Mouse (Mus musculus) intestine, postnatal 0 days (tissue): Measurements from ENCODE around the gene Brms1l. TPM values are rescaled to one million over a fixed set of nuclear protein-coding genes. Genes with fewer than 3 reads are reported as not detected.

ENCODE experiments used
- ATAC-seq: fragments of 200-750 bp; cut with Nextera tagmentation; 2 replicates; pipeline ENCODE4 v1.8.0; 2017; ENCODE audit warnings: mild to moderate bottlenecking, moderate TSS enrichment, moderate library complexity
- H3K27ac ChIP-seq: fragments of 300-500 bp; sonication (generic); 2 replicates; pipeline ENCODE4 v1.5.1; 2014; ENCODE audit warnings: mild to moderate bottlenecking, low read depth, low read length, moderate library complexity
- H3K27me3 ChIP-seq: fragments of 300-500 bp; sonication (generic); replicated peaks from 2 replicates; pipeline ENCODE4 v1.6.1; 2014; ENCODE audit warnings: low read length, mixed read lengths; ENCODE audit not compliant: control insufficient read depth, insufficient read depth
- H3K36me3 ChIP-seq: fragments of 300-500 bp; sonication (generic); 2 replicates; pipeline ENCODE4 v1.6.1; 2014; ENCODE audit warnings: mild to moderate bottlenecking, moderate library complexity; ENCODE audit not compliant: control insufficient read depth, insufficient read depth
- H3K4me1 ChIP-seq: fragments of 300-500 bp; sonication (generic); replicated peaks from 2 replicates; pipeline ENCODE4 v1.6.1; 2014; ENCODE audit warnings: antibody characterized with exemption, low read length, mixed read lengths; ENCODE audit not compliant: control insufficient read depth, insufficient read depth
- H3K4me2 ChIP-seq: fragments of 300-500 bp; sonication (generic); replicated peaks from 2 replicates; pipeline ENCODE4 v1.6.1; 2014; ENCODE audit warnings: low read depth, mild to moderate bottlenecking, moderate library complexity
- H3K4me3 ChIP-seq: fragments of 300-500 bp; sonication (generic); 2 replicates; pipeline ENCODE4 v1.5.1; 2014; ENCODE audit warnings: low read depth, low read length
- H3K9ac ChIP-seq: fragments of 300-500 bp; sonication (generic); 2 replicates; pipeline ENCODE4 v1.6.1; 2014; ENCODE audit warnings: mild to moderate bottlenecking, low read depth, low read length
- H3K9me3 ChIP-seq: fragments of 300-500 bp; sonication (generic); 2 replicates; pipeline ENCODE4 v1.6.1; 2016; ENCODE audit warnings: mixed run types; ENCODE audit not compliant: control insufficient read depth
- CTCF ChIP-seq: sonication (generic); IDR thresholded peaks from 2 replicates; pipeline ENCODE4 v1.5.1; 2016; ENCODE audit warnings: low read depth, mild to moderate bottlenecking, control low read depth, antibody characterized with exemption, moderate library complexity
- WGBS: fragments of 180-500 bp; shearing (Covaris S2); extraction: QIAGEN DNeasy Blood & Tissue Kit; methylation state at CpG from one replicate; pipeline ENCODE4 v1.1.7; 2014; 5-methylcytosine and 5-hydroxymethylcytosine counted together
- polyA plus RNA-seq: library from polyadenylated mRNA; unstranded; fragments of >200 nt; fragmentation: Nextera tagmentation; extraction: Ambion mirVana; gene quantifications from 2 replicates; pipeline ENCODE4 v1.2.1, GENCODE M21; 2015

The Brms1l gene
- polyA plus RNA-seq, 1 experiment from 2014 or later = 11.9 TPM

DNA sequence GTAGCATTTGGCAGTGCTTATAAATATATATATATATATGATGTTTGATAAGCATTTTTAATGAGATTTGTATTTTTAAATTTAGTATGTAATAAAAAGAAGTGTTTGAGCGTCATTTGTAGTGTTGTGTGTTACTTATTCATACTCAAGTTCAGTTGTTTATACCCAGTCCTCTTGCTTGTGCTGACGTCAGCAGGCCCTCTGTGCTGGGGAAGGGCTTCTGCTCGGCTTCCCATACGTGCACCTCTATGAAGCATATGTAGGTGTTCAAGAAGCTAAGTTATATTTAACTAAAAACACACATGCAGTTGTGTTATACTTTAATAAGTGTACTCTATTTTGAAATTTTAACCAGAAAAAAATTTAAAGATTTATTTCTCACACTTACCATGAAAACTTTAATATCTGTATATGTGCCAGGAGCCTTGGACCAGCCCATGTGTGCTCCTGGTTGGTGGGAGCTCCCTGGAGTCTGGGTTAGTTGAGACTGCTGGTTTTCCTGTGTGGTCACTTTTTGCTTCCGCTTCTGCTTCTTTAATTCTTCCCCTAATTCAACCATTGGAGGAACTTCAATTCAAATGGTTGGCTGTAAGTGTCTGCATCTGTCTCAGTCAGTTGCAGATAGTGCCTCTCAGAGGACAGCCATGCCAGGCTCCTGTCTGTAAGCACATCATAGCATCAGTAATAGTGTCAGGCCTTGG is 33.6 kb downstream of the Brms1l start:
- no peak overlapping the region for H3K27ac ChIP-seq
- no peaks in the 10 kb centered on the region for H3K9me3 ChIP-seq
- H3K9ac ChIP-seq = no peak overlapping the region
- no peak for ATAC-seq
- no peak for TF ChIP-seq CTCF
- WGBS = 91% methylated on average over 5 of the region's 5 CpGs
- no peaks in the 10 kb centered on the region for H3K4me1 ChIP-seq
- H3K36me3 ChIP-seq = peaks cover 19% of the 10 kb centered on the region; the same call in 1 of the 2 replicates
- no peak overlapping the region for H3K4me3 ChIP-seq
- no peak overlapping the region for H3K4me2 ChIP-seq
- no peaks in the 10 kb centered on the region for H3K27me3 ChIP-seq

DNA sequence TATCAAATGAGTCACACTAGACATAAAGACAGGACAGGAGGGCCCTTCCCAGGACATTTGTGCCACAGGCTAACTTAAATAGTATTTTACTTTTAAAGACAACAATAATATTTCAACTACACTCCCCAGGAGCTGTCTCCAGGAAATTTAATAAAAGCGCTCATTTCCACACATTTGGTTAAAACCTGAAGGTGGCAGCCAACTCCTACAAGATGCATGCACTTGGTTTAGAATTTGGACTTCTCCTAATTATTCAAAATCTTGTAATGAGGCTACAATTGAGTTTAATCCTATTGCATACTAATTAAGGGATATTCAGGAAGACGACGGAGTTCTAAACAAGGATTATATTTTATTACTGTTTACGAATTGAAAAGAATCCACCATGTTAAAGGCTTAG is 49.3 kb downstream of the Brms1l start:
- no peaks in the 10 kb centered on the region for H3K36me3 ChIP-seq
- H3K9ac ChIP-seq = no peak overlapping the region
- no peak for ATAC-seq
- no peak overlapping the region for H3K4me2 ChIP-seq
- no peaks in the 10 kb centered on the region for H3K27me3 ChIP-seq
- WGBS = 63% methylated on average over 4 of the region's 4 CpGs
- H3K4me1 ChIP-seq = no peaks in the 10 kb centered on the region
- H3K27ac ChIP-seq = no peak overlapping the region
- H3K9me3 ChIP-seq = no peaks in the 10 kb centered on the region
- H3K4me3 ChIP-seq = no peak overlapping the region
- no peak for TF ChIP-seq CTCF

DNA sequence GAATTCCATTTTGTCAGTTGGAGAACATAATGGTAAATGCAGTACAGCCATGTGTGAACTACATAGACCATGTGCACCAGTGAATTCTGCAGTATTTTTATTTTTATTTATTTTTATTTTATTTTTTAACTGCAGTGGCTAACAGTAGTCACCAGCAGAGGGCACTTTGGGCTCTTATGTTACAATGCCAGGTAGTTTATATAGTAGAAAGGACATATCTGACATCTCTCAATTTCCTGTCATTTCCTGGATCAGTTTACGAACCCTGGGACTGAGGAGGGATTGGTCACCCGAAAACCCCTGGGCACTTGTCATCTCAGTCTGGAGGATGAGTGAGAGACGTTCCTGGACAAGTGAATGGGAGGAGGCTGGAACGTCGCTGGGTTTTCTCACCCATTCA is 52.4 kb downstream of the Brms1l start:
- H3K4me3 ChIP-seq = no peak overlapping the region
- H3K27me3 ChIP-seq = no peaks in the 10 kb centered on the region
- WGBS = 27% methylated on average over 5 of the region's 5 CpGs
- no peaks in the 10 kb centered on the region for H3K9me3 ChIP-seq
- H3K4me1 ChIP-seq = no peaks in the 10 kb centered on the region
- H3K4me2 ChIP-seq = no peak overlapping the region
- TF ChIP-seq CTCF = peak; percentile 40
- H3K9ac ChIP-seq = no peak overlapping the region
- ATAC-seq = no peak
- no peak overlapping the region for H3K27ac ChIP-seq
- no peaks in the 10 kb centered on the region for H3K36me3 ChIP-seq

DNA sequence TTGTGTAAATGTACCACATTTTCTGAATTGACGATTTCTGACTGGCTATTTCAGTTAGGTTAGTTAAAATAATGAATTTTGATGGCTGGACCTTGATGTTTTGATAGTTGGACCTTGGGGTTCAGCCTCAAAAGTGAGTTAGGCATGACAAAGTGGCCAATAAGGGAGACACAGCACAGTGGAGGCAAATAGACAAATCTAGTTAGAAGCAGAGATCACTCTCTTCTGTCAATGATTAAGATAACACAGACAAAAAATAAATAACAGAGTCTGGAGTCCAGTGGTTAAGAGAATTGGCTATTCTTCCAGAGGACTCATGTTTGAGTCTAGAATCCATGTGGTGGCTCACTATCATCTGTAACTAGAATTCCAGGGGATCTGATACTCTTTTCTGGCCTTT is 68.7 kb downstream of the Brms1l start:
- H3K27me3 ChIP-seq = no peaks in the 10 kb centered on the region
- no peak for ATAC-seq
- no peak overlapping the region for H3K9ac ChIP-seq
- no peak overlapping the region for H3K4me3 ChIP-seq
- 63% methylated on average over 1 of the region's 1 CpGs for WGBS
- no peaks in the 10 kb centered on the region for H3K4me1 ChIP-seq
- no peak overlapping the region for H3K4me2 ChIP-seq
- no peak for TF ChIP-seq CTCF
- no peaks in the 10 kb centered on the region for H3K9me3 ChIP-seq
- H3K27ac ChIP-seq = no peak overlapping the region
- no peaks in the 10 kb centered on the region for H3K36me3 ChIP-seq

DNA sequence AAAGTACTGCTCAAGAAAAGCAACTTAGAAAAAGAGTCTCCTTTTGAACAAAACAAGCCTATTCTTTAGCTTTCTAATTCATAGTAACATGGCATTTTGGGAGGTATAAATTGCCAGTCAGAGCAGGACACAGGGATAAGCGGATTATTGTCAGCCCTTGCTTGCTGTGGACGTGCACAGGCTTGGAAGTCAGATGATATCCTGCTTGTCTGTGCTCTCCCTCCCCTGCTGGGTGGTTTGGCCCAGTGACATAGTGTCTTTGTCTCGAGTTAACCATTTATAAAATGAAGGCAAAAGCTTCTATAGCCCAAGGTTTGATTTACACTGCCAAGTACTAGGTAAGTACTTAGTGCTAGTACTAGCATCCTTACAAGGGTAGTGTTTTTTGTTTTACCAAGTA is 76.0 kb downstream of the Brms1l start:
- no peak overlapping the region for H3K4me2 ChIP-seq
- H3K27me3 ChIP-seq = no peaks in the 10 kb centered on the region
- no peaks in the 10 kb centered on the region for H3K4me1 ChIP-seq
- 45% methylated on average over 3 of the region's 3 CpGs for WGBS
- H3K36me3 ChIP-seq = no peaks in the 10 kb centered on the region
- no peak for TF ChIP-seq CTCF
- H3K27ac ChIP-seq = no peak overlapping the region
- no peak for ATAC-seq
- no peak overlapping the region for H3K9ac ChIP-seq
- no peaks in the 10 kb centered on the region for H3K9me3 ChIP-seq
- H3K4me3 ChIP-seq = no peak overlapping the region

DNA sequence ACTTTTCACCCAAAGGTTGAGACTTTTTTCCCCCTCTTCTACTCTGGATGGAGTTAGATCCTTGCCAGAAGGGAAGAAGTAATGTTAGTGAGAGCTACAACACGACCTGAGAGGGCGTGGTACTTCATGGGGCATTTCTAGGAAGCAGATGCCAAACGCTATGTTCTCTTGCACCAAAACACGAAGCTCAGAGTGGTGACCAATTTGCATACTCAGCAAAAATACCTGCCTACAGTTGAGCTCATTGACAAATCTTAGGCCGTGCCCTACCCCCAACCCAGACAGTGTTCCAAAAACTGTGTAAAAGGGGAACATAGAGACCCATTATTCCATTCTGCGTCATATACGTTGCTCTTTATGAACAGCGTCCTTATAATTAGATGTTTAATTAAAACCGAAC is 77.1 kb downstream of the Brms1l start:
- H3K9ac ChIP-seq = no peak overlapping the region
- H3K4me2 ChIP-seq = no peak overlapping the region
- H3K27me3 ChIP-seq = no peaks in the 10 kb centered on the region
- H3K27ac ChIP-seq = no peak overlapping the region
- no peak for ATAC-seq
- H3K4me3 ChIP-seq = no peak overlapping the region
- H3K9me3 ChIP-seq = no peaks in the 10 kb centered on the region
- H3K4me1 ChIP-seq = no peaks in the 10 kb centered on the region
- 80% methylated on average over 9 of the region's 9 CpGs for WGBS
- no peaks in the 10 kb centered on the region for H3K36me3 ChIP-seq
- TF ChIP-seq CTCF = no peak

DNA sequence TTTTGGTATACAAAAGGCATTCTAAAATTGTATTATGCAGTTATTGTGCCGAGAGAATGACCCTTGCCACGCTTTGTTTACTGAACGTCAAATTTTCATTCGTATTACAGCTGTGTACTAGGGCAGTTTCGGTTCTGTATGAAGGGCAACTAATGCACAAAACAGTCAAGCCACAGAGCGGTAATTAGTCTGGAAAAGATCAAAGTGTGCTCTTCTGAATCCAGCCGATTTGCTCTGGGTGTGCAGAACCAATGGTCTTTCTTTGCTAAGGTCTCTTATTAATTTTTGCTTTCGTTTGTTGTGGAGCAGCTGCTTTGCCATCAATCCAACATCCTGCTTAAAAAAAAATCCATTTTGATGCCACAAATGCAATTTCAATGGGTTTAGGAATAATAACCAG is 80.1 kb downstream of the Brms1l start:
- no peak overlapping the region for H3K4me3 ChIP-seq
- H3K9me3 ChIP-seq = no peaks in the 10 kb centered on the region
- ATAC-seq = no peak
- no peak overlapping the region for H3K4me2 ChIP-seq
- H3K9ac ChIP-seq = no peak overlapping the region
- H3K27me3 ChIP-seq = no peaks in the 10 kb centered on the region
- no peak overlapping the region for H3K27ac ChIP-seq
- TF ChIP-seq CTCF = no peak
- 75% methylated on average over 8 of the region's 8 CpGs for WGBS
- no peaks in the 10 kb centered on the region for H3K4me1 ChIP-seq
- H3K36me3 ChIP-seq = no peaks in the 10 kb centered on the region
